Mouse (Mus musculus) testis, adult 2 months (tissue): ENCODE measurements around the gene Abl1.

Experiments
- CTCF ChIP-seq: fragments of 200-500 bp; IDR thresholded peaks from 2 replicates; pipeline ENCODE4 v1.5.1; 2012; ENCODE audit warnings: low read depth, mild to moderate bottlenecking, inconsistent platforms, low read length, moderate library complexity; ENCODE audit not compliant: control insufficient read depth, insufficient read depth, insufficient replicate concordance
- POLR2A ChIP-seq: fragments of 200-500 bp; IDR thresholded peaks from 2 replicates; pipeline ENCODE4 v1.6.1; 2012; ENCODE audit warnings: low read depth, mild to moderate bottlenecking, inconsistent platforms, low read length, moderate library complexity; ENCODE audit not compliant: control insufficient read depth

GRCm38 (mm10) chr2:31703226-31703625 lies 15.1 kb downstream of the Abl1 start:
- TF ChIP-seq CTCF, result no peak
- no peak for TF ChIP-seq POLR2A
